In the genomic region with DNA sequence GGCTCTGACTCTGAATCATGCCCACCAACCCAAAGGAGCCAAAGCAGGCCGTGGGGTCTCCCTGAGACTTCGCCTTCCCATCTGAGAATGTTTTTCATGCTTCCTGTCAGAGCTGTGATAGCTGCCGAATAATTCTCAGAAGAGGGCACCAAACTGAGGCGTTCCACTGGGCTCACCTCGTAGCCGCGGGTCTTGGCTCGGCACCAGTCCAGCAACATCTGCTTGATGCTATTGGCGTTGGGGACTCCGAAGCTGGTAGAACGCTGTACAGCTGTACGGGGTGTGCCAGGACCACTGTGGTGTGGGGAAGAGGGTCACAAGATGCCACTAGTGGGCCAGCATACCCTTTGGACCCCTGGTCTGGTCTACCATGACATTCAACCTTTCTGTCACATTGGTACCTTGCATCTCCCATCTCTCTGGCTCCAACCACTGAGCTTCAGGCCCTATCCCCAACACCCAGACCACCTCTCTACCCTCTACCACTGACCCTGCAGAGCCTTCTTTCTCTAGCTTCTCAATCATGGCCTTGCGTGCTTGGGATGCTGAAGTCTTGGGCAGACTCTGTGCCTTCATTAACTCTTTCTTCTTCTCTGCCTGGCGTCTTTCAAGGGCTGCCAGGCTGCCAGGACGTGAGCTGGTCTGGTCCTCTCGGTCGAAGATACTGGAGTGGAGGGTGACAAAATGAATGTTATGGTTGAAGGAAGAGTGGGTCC, we compare ENCODE assay signal across 24 mouse cellular contexts. TPM values are rescaled to one million over a fixed set of nuclear protein-coding genes. Genes with fewer than 3 reads are reported as not detected.
A peak's percentile ranks its signal among the peaks of the same experiment; 100 is the strongest.
DNase-seq lines count a peak whose midpoint lies in the region; TF ChIP-seq lines count a peak whose summit lies in the region.
"Had no signal": no experiment of that assay in that cellular context is flagged by ENCODE, and none has a peak within 500 bp of the region (broad histone marks: within the 10 kb centered on the region; RNA-seq: fewer than 3 reads in every experiment).

No protein-coding gene starts in this region.

- no peaks in the 10 kb centered on the region for H3K27me3 ChIP-seq in C2C12 (ENCODE audit: control insufficient read depth, insufficient read depth, insufficient read length)
- H3K27me3 ChIP-seq: CH12.LX had no signal

- intact Hi-C loops in gastrocnemius, adult 2 months (cut with DNase I), result no loop called here
- intact Hi-C loops in gastrocnemius, postnatal 36 days (cut with DNase I), result no loop called here
- intact Hi-C loops in left cerebral cortex, postnatal 14 days (cut with DNase I), result no loop called here

- no peak overlapping the region for H3K4me3 ChIP-seq in gastrocnemius, adult 2 months
- H3K4me3 ChIP-seq in C2C12 (ENCODE audit: insufficient read depth, poor library complexity, severe bottlenecking), result peak overlapping the region; percentile 6
- H3K4me3 ChIP-seq: embryonic facial prominence, embryonic 10.5 days; embryonic facial prominence, embryonic 13.5 days; erythroblast, embryonic 14.5 days; forebrain, embryonic 12.5 days; forebrain, embryonic 15.5 days; heart, embryonic 10.5 days had no signal

- peak overlapping the region; percentile 9; the same call in 1 of the 2 replicates for H3K27ac ChIP-seq in gastrocnemius, adult 2 months
- H3K27ac ChIP-seq: embryonic facial prominence, embryonic 10.5 days; embryonic facial prominence, embryonic 13.5 days; forebrain, embryonic 12.5 days; forebrain, embryonic 15.5 days; heart, embryonic 10.5 days; hindbrain, embryonic 14.5 days; hindbrain, postnatal 0 days had no signal

- H3K79me2 ChIP-seq in C2C12 (ENCODE audit: control insufficient read depth, insufficient read depth), result no peaks in the 10 kb centered on the region

- no peak overlapping the region for H3ac ChIP-seq in C2C12 (ENCODE audit: control insufficient read depth, insufficient read length, low read depth)

- H3K79me3 ChIP-seq in C2C12 (ENCODE audit: low read depth), result no peaks in the 10 kb centered on the region

- peaks cover 82% of the 10 kb centered on the region for H3K36me3 ChIP-seq in C2C12 (ENCODE audit: control insufficient read depth, insufficient read depth)
- H3K36me3 ChIP-seq: forebrain, embryonic 15.5 days; G1E had no signal

- no peak for TF ChIP-seq CTCF in gastrocnemius, adult 2 months (IDR thresholded peaks at IDR 0.05)
- TF ChIP-seq CTCF in C2C12 (IDR thresholded peaks at IDR 0.05; ENCODE audit: control insufficient read depth, insufficient read depth, insufficient read length), result no peak

- peak; percentile 39 for DNase-seq in cerebellum, adult 11 months
- no peak for DNase-seq in cerebellum, postnatal 4 days (ENCODE audit: low spot score in 2 of 2)
- DNase-seq in gastrocnemius, adult 2 months, result peak; percentile 31
- no peak for DNase-seq in gastrocnemius, postnatal 36 days
- DNase-seq in left cerebral cortex, postnatal 14 days (ENCODE audit: low spot score in 2 of 2), result no peak
- DNase-seq: adrenal gland, adult 2 months; embryo, embryonic 11 days; gastrocnemius, postnatal 14 days; kidney, adult 18-20 months; kidney, adult 9 months had no signal

TF ChIP-seq in C2C12, 6 proteins besides CTCF, POLR2A, EP300 and RAD21:
- TF ChIP-seq MYOG (IDR thresholded peaks at IDR 0.05; ENCODE audit: control insufficient read depth, extremely low read depth, insufficient read length) (no peak), CEBPB (IDR thresholded peaks at IDR 0.05; ENCODE audit: low read depth) (no peak), USF1 (IDR thresholded peaks at IDR 0.05; ENCODE audit: low read depth) (no peak), FOSL1 (IDR thresholded peaks at IDR 0.05; ENCODE audit: insufficient read depth, low read length, poor library complexity, severe bottlenecking) (no peak), MYOD1 (IDR thresholded peaks at IDR 0.05; ENCODE audit: control insufficient read depth, insufficient read length, low read depth) (no peak), MAX (IDR thresholded peaks at IDR 0.05) (no peak)

RNA-seq across cellular contexts. Expression of gene Selenom, which starts 8.0 kb away (rescaled TPM):
- 10 to 100 TPM; 11.6 to 17.5 TPM for total RNA-seq in gastrocnemius, adult 2 months (2021)
- 10 to 100 TPM; 13.2 to 14.9 TPM for total RNA-seq in gastrocnemius, postnatal 36 days (2021)
- 77.0 TPM for polyA plus RNA-seq in C2C12 (2012; fragmentation: generic; extraction: Trizol)
- 100 to 1,000 TPM; 156 to 170 TPM for total RNA-seq in left cerebral cortex, postnatal 14 days (2021)
- total RNA-seq: G1E had no signal
- polyA plus RNA-seq: G1E had no signal

RNA-seq across cellular contexts. Expression of gene Inpp5j, which starts 17.8 kb away (rescaled TPM):
- 1 to 10 TPM; 2.3 to 5.7 TPM for total RNA-seq in gastrocnemius, adult 2 months (2021)
- 1 to 10 TPM; 3.4 to 4.1 TPM for total RNA-seq in gastrocnemius, postnatal 36 days (2021)
- 0.09 TPM for polyA plus RNA-seq in C2C12 (2012; fragmentation: generic; extraction: Trizol)
- total RNA-seq in left cerebral cortex, postnatal 14 days (2021), result 10 to 100 TPM; 51.7 to 53.4 TPM
- total RNA-seq: CH12.LX had no signal
- polyA plus RNA-seq: erythroblast, embryonic 14.5 days; G1E; inflammation-experienced regulatory T-cells, adult 6 months had no signal

RNA-seq across cellular contexts. Expression of gene Smtn, which starts 18.0 kb away (rescaled TPM):
- total RNA-seq in gastrocnemius, adult 2 months (2021), result 100 to 1,000 TPM in 1 of 2 experiments, 10 to 100 TPM in 1; 70.3 to 119 TPM
- total RNA-seq in gastrocnemius, postnatal 36 days (2021), result 10 to 100 TPM; 71.9 to 78.7 TPM
- polyA plus RNA-seq in C2C12 (2012; fragmentation: generic; extraction: Trizol), result 45.9 TPM
- total RNA-seq in left cerebral cortex, postnatal 14 days (2021), result 10 to 100 TPM; 10.8 to 13.1 TPM
- total RNA-seq: G1E had no signal
- polyA plus RNA-seq: G1E had no signal

RNA-seq across cellular contexts. Expression of gene Pla2g3, which starts 34.4 kb away (rescaled TPM):
- not detected for total RNA-seq in gastrocnemius, adult 2 months (2021)
- under 1 TPM in 1 of 2 experiments, not detected in 1; 0.10 TPM for total RNA-seq in gastrocnemius, postnatal 36 days (2021)
- 0.21 TPM for polyA plus RNA-seq in C2C12 (2012; fragmentation: generic; extraction: Trizol)
- total RNA-seq in left cerebral cortex, postnatal 14 days (2021), result 1 to 10 TPM; 3.6 to 7.2 TPM
- total RNA-seq: CH12.LX; gastrocnemius, adult 18-20 months; heart, postnatal 25 days had no signal
- polyA plus RNA-seq: erythroblast, embryonic 14.5 days; G1E had no signal

Comparison
In these comparisons a context has a peak if more than half of its experiments do, and no peak if none do; other contexts are left out.
1. DNase-seq: peak in cerebellum, adult 11 months (single experiment) and gastrocnemius, adult 2 months (single experiment); none in cerebellum, postnatal 4 days (0 of 2), gastrocnemius, postnatal 36 days (0 of 2) and left cerebral cortex, postnatal 14 days (0 of 2).
2. RNA of gene Selenom, which starts 8.0 kb away (total RNA-seq): 156 to 170 TPM in left cerebral cortex, postnatal 14 days; 11.6 to 17.5 TPM in gastrocnemius, adult 2 months and 13.2 to 14.9 TPM in gastrocnemius, postnatal 36 days; every median in the first group is over 4 times any median in the second.
3. RNA of gene Inpp5j, which starts 17.8 kb away (total RNA-seq): 51.7 to 53.4 TPM in left cerebral cortex, postnatal 14 days; 2.3 to 5.7 TPM in gastrocnemius, adult 2 months and 3.4 to 4.1 TPM in gastrocnemius, postnatal 36 days; every median in the first group is over 4 times any median in the second.
4. RNA of gene Smtn, which starts 18.0 kb away (total RNA-seq): 70.3 to 119 TPM in gastrocnemius, adult 2 months and 71.9 to 78.7 TPM in gastrocnemius, postnatal 36 days; 10.8 to 13.1 TPM in left cerebral cortex, postnatal 14 days; every median in the first group is over 4 times any median in the second.